Mouse (Mus musculus) embryonic facial prominence, embryonic 12.5 days (tissue): Measurements from ENCODE around the gene Dennd5b. TPM values are rescaled to one million over a fixed set of nuclear protein-coding genes. Genes with fewer than 3 reads are reported as not detected.

Experiments used
- ATAC-seq: fragments of 200-750 bp; cut with Nextera tagmentation; 2 replicates; pipeline ENCODE4 v1.8.0; 2017; ENCODE audit not compliant: insufficient number of reproducible peaks, insufficient read depth, low FRiP score, low TSS enrichment
- H3K27ac ChIP-seq: fragments of 300-500 bp; sonication (generic); 2 replicates; pipeline ENCODE4 v1.5.1; 2016; ENCODE audit warnings: mild to moderate bottlenecking
- H3K27me3 ChIP-seq: fragments of 300-500 bp; sonication (generic); 2 replicates; pipeline ENCODE4 v1.6.1; 2016; ENCODE audit warnings: mild to moderate bottlenecking, moderate library complexity
- H3K36me3 ChIP-seq: fragments of 300-500 bp; sonication (generic); 2 replicates; pipeline ENCODE4 v1.6.1; 2016; ENCODE audit warnings: mild to moderate bottlenecking
- H3K4me1 ChIP-seq: fragments of 300-500 bp; sonication (generic); 2 replicates; pipeline ENCODE4 v1.6.1; 2016
- H3K4me2 ChIP-seq: fragments of 300-500 bp; sonication (generic); replicated peaks from 2 replicates; pipeline ENCODE4 v1.6.1; 2016; ENCODE audit warnings: mild to moderate bottlenecking, moderate library complexity
- H3K4me3 ChIP-seq: fragments of 300-500 bp; sonication (generic); 2 replicates; pipeline ENCODE4 v1.5.1; 2016; ENCODE audit warnings: mild to moderate bottlenecking
- H3K9ac ChIP-seq: fragments of 300-500 bp; sonication (generic); 2 replicates; pipeline ENCODE4 v1.6.1; 2016; ENCODE audit warnings: mild to moderate bottlenecking, moderate library complexity
- H3K9me3 ChIP-seq: fragments of 300-500 bp; sonication (generic); 2 replicates; pipeline ENCODE4 v1.6.1; 2016; ENCODE audit warnings: mild to moderate bottlenecking, moderate library complexity
- WGBS: fragments of 180-500 bp; shearing (Covaris S2); methylation state at CpG from one replicate; pipeline ENCODE4 v1.1.7; 2016; 5-methylcytosine and 5-hydroxymethylcytosine counted together
- polyA plus RNA-seq: library from polyadenylated mRNA; unstranded; fragments of >200 nt; fragmentation: Nextera tagmentation; extraction: Ambion mirVana; gene quantifications from 2 replicates; pipeline ENCODE4 v1.2.1, GENCODE M21; 2016

The Dennd5b gene
- 8.1 and 10.3 TPM in 2 replicates for polyA plus RNA-seq

DNA sequence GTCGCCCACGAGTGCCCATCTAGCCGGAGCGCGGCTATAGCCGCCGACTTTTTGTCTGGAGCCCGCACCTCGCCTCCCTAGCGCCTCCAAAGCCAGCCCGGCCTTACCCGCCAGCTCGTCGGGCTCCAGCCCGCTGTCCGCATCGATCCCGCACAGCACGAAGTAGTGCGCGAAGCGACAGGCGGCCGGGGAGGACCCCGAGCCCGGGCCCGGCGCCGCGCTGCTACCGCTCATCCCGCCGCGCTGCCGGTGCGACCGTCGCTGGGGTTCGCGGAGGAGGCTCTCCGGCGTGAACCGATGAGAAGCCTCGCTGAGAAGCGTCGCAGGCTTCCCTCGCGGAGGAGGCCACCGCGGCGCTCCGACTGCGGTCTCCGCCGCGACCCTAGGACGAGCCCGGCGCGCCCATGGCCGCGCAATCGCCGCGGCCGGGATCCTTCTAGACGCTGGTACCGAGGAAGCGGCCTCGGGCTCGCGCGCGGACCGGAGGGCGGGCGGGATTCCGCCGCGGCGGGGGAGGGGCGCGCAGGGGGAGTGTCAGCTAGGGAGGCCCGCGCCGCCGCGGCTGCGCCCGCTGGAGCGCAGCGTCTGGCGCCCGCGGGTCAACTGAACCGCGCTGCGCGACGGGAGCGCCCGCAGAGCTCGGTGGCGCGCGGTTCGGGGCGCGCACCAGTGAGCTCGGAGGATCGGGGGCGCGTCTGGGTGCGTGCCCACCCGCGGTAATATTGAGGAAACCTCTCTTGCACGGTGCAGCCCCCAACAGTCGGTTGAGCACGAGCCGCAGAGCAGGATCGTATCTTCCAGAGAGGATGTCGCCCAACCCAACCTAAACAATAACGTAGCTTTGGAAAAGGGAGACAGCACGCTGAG lies at the start of gene Dennd5b:
TSS of gene Dennd5b (minus strand) at position 605 of the 867 bp plus-strand sequence.
- Histone ChIP-seq H3K36me3 (no peaks in the 10 kb centered on the region), H3K27ac (peak within 1 kb of the TSS; percentile 92), H3K4me3 (peak within 1 kb of the TSS; percentile 82), H3K9ac (peak within 1 kb of the TSS; percentile 80), H3K4me1 (no peaks in the 10 kb centered on the region; the same call in 1 of the 2 replicates), H3K4me2 (peak within 1 kb of the TSS; percentile 75), H3K9me3 (no peaks in the 10 kb centered on the region), H3K27me3 (no peaks in the 10 kb centered on the region)
- under 1% methylated on average over 111 of the region's 124 CpGs for WGBS
- ATAC-seq = peak; percentile 95

GRCm38 (mm10) chr6:149148436-149149229 lies 47.2 kb upstream of the Dennd5b start:
- Histone ChIP-seq H3K9me3 (no peaks in the 10 kb centered on the region), H3K4me2 (no peak overlapping the region), H3K9ac (no peak overlapping the region), H3K4me1 (no peaks in the 10 kb centered on the region), H3K4me3 (no peak overlapping the region), H3K27ac (no peak overlapping the region), H3K36me3 (peaks cover 9% of the 10 kb centered on the region), H3K27me3 (no peaks in the 10 kb centered on the region)
- 85% methylated on average over 7 of the region's 7 CpGs for WGBS
- ATAC-seq = no peak

DNA sequence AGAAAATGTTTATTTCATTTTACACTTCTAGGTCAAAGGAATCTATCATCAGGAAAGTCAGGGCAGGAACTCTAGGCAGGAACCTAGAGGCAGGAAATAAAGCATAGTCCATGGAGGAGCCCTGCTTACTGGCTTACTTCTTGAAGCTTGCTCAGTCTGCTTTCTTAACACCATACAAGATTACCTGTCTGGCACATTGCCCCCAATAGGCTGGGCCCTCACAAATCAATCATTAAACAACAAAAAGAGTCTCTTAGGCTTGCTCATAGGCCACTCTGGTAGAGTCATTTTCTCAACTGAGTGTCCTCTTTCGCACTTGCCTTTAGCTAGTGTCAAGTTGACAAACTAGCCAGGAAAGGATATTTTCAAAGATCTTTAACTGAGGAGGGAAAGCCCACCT lies 43.7 kb upstream of the Dennd5b start:
- peaks cover 9% of the 10 kb centered on the region for H3K36me3 ChIP-seq
- no peaks in the 10 kb centered on the region for H3K9me3 ChIP-seq
- no peak for ATAC-seq
- H3K4me1 ChIP-seq = no peaks in the 10 kb centered on the region
- no peak overlapping the region for H3K27ac ChIP-seq
- no peaks in the 10 kb centered on the region for H3K27me3 ChIP-seq
- no peak overlapping the region for H3K4me2 ChIP-seq
- H3K9ac ChIP-seq = no peak overlapping the region
- WGBS = 94% methylated on average over 1 of the region's 1 CpGs
- no peak overlapping the region for H3K4me3 ChIP-seq

- Histone ChIP-seq H3K27ac (peak overlapping the region; percentile 62), H3K9ac (peak overlapping the region; percentile 60), H3K4me3 (peak overlapping the region; percentile 51), H3K36me3 (peaks cover 9% of the 10 kb centered on the region), H3K4me1 (no peaks in the 10 kb centered on the region), H3K27me3 (no peaks in the 10 kb centered on the region), H3K4me2 (peak overlapping the region; percentile 61), H3K9me3 (no peaks in the 10 kb centered on the region)
- ATAC-seq = peak; percentile 92
- WGBS = 7% methylated on average over 36 of the region's 36 CpGs
Measured at GRCm38 (mm10) chr6:149141393-149142173, 40.1 kb upstream of the Dennd5b start.

- Histone ChIP-seq H3K27ac (no peak within 1 kb of the TSS), H3K4me2 (no peak within 1 kb of the TSS), H3K9me3 (no peaks in the 10 kb centered on the region), H3K4me1 (0 out of 2 replicates have a peak, but pooled peaks cover 1% of the 10 kb centered on the region), H3K27me3 (no peaks in the 10 kb centered on the region), H3K36me3 (peaks cover 5% of the 10 kb centered on the region), H3K9ac (no peak within 1 kb of the TSS), H3K4me3 (no peak within 1 kb of the TSS)
- ATAC-seq = no peak
- 66% methylated on average over 1 of the region's 1 CpGs for WGBS
Measured at GRCm38 (mm10) chr6:149139471-149139870, 38.0 kb upstream of the Dennd5b start, which contains the start of gene Etfbkmt. Gene Etfbkmt (plus strand): TSS chr6:149139849.

DNA sequence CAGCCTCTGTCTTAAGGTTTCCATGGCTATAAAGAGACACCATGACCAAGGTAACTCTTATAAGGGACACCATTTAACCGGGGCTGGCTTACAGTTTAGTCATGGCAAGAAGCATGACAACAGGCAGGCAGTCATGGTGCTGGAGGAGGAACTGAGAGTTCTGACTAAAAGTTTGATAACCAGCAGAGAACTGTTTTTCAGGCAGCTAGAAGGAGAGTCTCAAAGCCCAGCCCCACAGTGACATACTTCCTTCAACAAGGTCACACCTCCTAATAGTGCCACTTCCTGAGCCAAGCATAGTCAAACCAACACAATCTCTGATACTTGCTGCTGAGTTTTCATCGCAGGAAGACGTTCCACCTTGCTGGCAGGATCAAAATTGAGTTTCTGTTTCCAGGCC lies 37.5 kb upstream of the Dennd5b start:
- Histone ChIP-seq H3K4me2 (no peak overlapping the region), H3K4me3 (no peak overlapping the region), H3K27me3 (no peaks in the 10 kb centered on the region), H3K27ac (no peak overlapping the region), H3K9me3 (no peaks in the 10 kb centered on the region), H3K4me1 (0 out of 2 replicates have a peak, but pooled peaks cover 3% of the 10 kb centered on the region), H3K9ac (no peak overlapping the region), H3K36me3 (0 out of 2 replicates have a peak, but pooled peaks cover under 1% of the 10 kb centered on the region)
- 90% methylated on average over 3 of the region's 3 CpGs for WGBS
- no peak for ATAC-seq

DNA sequence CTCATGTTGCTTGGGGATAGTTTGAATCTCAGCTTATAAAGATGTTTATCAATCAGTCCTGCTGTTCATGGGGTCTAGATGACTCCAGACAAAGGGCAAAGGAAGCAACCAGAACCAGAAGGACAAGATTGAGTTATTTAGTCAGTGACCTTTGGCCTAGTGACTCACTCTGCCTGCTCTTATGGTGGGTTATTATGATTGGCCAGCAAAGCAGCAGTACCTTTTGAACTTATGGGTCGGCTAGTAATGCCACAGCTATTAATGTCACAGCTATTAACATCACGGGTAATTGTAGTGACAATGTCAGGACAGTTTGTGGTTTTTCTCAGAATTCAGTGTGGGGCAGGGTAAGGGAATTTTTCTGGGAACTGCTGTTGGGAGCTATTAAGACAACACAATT lies 36.5 kb upstream of the Dennd5b start:
- Histone ChIP-seq H3K4me2 (no peak overlapping the region), H3K27ac (no peak overlapping the region), H3K27me3 (no peaks in the 10 kb centered on the region), H3K36me3 (no peaks in the 10 kb centered on the region), H3K9ac (no peak overlapping the region), H3K4me3 (no peak overlapping the region), H3K9me3 (no peaks in the 10 kb centered on the region), H3K4me1 (0 out of 2 replicates have a peak, but pooled peaks cover 3% of the 10 kb centered on the region)
- no peak for ATAC-seq
- 51% methylated on average over 2 of the region's 2 CpGs for WGBS

DNA sequence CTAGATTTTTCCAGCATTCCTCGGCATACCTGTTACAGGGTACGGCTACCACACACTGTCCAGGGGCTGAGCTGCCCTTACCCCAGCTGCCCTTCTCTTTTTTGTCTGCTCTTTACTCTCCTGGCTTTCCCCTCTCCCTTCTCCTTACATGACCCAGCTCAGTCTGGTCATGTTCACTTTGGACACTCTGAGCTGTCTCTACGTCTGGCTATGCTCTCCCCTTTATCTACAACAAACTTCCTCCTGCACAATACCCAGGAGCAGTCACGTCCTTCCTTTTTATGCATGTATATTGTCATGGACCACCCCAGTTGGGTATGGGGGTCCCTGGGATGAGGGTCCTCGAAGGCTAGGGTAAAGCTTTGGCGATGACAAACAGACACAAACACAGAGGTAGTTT lies 34.2 kb upstream of the Dennd5b start:
- WGBS = 77% methylated on average over 6 of the region's 6 CpGs
- ATAC-seq = no peak
- H3K27ac ChIP-seq = no peak overlapping the region
- no peaks in the 10 kb centered on the region for H3K9me3 ChIP-seq
- no peaks in the 10 kb centered on the region for H3K27me3 ChIP-seq
- no peaks in the 10 kb centered on the region for H3K36me3 ChIP-seq
- H3K4me3 ChIP-seq = no peak overlapping the region
- no peak overlapping the region for H3K4me2 ChIP-seq
- H3K4me1 ChIP-seq = 0 out of 2 replicates have a peak, but pooled peaks cover 3% of the 10 kb centered on the region
- no peak overlapping the region for H3K9ac ChIP-seq

DNA sequence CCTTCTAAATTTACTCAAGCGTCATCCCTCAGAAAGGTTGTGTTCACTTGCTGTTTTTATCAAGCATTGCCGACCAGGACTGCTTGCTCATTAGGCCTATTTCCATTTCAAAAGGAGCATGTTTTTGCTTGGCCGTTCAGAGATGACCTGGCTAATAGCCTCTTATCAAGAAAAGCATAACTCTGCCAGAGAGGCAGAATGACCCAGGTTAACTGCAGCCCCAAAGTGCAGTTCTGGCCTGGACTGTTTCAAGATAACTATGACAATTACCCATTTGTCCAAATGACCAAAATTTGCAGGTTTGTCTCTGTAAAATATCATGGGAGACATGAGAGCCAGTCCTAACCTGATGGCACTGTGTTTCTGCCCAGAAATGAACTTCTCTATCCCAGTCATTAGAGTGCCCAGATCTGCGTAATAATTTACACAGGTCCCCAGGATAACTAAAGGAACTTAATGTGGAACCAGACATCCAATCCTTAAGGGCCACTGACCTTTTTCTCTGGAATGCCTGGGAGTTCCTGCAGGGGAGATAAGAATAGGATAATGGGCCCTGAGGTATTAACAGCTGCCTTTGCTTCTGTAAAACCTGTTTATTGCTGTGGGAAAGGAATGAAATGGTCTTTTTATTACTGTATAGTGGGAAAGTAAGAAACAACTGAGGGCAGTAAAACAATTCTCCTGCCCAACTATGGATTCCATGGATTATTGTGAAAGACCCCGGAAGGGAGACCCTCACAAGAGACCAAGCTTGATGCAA lies 33.1 kb upstream of the Dennd5b start:
- no peak overlapping the region for H3K9ac ChIP-seq
- WGBS = 14% methylated on average over 5 of the region's 5 CpGs
- H3K27ac ChIP-seq = no peak overlapping the region
- H3K4me2 ChIP-seq = no peak overlapping the region
- 0 out of 2 replicates have a peak, but pooled peaks cover 3% of the 10 kb centered on the region for H3K4me1 ChIP-seq
- no peaks in the 10 kb centered on the region for H3K27me3 ChIP-seq
- ATAC-seq = no peak
- H3K36me3 ChIP-seq = no peaks in the 10 kb centered on the region
- no peaks in the 10 kb centered on the region for H3K9me3 ChIP-seq
- H3K4me3 ChIP-seq = no peak overlapping the region

GRCm38 (mm10) chr6:149132311-149133077 lies 31.0 kb upstream of the Dennd5b start:
- Histone ChIP-seq H3K4me2 (no peak overlapping the region), H3K27me3 (no peaks in the 10 kb centered on the region), H3K4me3 (no peak overlapping the region), H3K4me1 (0 out of 2 replicates have a peak, but pooled peaks cover 3% of the 10 kb centered on the region), H3K36me3 (no peaks in the 10 kb centered on the region), H3K9me3 (no peaks in the 10 kb centered on the region), H3K27ac (no peak overlapping the region), H3K9ac (no peak overlapping the region)
- no peak for ATAC-seq
- 31% methylated on average over 5 of the region's 5 CpGs for WGBS
